Mouse (Mus musculus): ENCODE data around the gene Pafah1b3. TPM values are rescaled to one million over a fixed set of nuclear protein-coding genes. Genes with fewer than 3 reads are reported as not detected.
A peak's percentile ranks its signal among the peaks of the same experiment; 100 is the strongest.
"Not testable (repeated sequence)": the region's sequence is repeated elsewhere in the genome, so short reads cannot be mapped to it uniquely, and the experiment has no call there.

The Pafah1b3 gene
- 1 to 10 TPM; 3.0 to 4.5 TPM for total RNA-seq (2021)
- long read RNA-seq, experiment 1, partial matches to known transcripts: 0 of 1 reads
- long read RNA-seq, experiment 1, other reads (novel, unspliced or antisense): 0 of 1 reads
- long read RNA-seq, experiment 2, partial matches to known transcripts: 0 of 3 reads
- long read RNA-seq, experiment 2, other reads (novel, unspliced or antisense): 0 of 3 reads

DNA sequence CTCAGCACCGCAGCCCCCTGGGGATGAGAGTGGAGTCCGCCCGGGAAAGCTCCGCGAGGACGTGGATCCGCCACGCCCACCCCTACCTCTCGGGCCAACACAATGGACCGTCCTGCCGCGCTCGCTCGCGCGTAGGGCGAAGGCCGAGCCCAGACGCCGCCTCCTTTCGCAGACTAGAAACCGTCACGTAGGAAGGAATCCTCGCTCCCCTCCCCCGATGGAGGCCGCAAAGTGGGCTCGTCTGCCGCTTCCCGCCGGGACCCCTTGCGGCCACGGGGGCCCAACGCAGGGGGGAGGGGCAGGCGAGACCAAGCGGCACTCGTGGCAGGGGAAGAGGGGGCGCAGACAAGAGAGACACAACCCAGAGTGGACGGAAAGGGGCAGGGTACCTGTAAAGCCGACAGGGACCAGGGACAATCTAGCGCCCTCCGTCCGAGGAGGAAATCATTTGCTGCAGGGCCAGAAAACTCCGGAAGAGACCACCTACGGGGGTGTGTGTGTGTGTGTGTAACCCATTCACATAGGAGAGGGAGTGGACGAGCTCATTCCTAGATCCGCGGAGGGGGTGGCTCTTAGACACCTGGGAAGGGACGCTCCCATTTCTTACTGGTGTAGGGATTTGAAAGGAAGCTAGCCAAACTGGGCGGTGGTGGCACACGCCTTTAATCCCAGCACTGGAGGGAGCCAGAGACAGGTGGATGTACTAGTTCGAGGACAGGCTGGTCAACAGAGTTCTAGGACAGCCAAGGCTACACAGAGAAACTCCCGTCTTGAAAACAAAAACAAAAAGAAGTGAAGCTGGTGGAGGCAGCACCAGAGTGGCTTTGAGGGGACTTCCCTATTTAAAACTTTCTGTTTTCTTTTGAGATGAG is at the start of gene Pafah1b3:
Gene Pafah1b3 (minus strand): TSS at position 533 of the 872 bp plus-strand sequence.
- intact Hi-C loops (cut with DNase I; ENCODE audit: low total_unique reads): no loop called here
- DNase-seq: peak; percentile 63

GRCm38 (mm10) chr7:25341000-25341784 is 43.4 kb upstream of the Pafah1b3 start:
- DNase-seq: no peak
- intact Hi-C loops (cut with DNase I; ENCODE audit: low total_unique reads): no loop called here

DNA sequence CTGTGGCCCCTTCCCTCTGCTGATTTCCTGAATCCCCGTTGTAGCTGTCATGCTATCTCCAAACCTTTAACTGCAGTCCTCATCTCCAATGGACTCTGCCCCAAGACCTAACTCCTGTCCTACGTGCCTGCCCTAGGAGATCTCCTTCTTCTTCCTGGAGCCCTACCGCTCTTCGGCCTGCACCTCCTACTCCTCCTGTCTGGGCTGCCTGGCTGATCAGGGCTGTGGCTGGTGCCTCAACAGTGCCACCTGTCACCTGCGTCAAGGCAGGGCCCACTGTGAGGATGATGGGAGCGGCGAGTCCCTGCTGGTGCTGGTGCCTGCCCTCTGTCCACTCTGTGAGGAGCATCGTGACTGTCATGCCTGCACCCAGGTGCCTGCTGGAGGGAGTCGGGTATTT is 41.5 kb upstream of the Pafah1b3 start:
- no peak for DNase-seq
- intact Hi-C loops (cut with DNase I; ENCODE audit: low total_unique reads): no loop called here

DNA sequence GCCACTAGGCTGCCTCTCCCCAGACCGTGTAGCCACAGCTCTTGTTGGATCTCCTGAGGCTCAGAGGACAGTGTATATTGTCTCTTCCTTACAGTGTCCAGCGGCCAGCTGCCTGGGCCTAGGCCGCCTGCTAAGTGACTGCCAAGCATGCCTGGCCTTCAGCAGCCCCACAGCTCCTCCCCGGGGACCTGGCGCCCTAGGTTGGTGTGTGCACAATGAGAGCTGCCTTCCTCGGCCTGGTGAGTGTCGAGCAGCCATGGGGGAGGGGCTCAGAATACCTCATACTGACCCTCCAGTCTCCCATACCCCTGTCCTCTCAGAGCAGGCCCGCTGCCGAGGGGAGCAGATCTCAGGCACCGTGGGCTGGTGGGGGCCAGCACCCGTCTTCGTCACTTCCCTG is 36.7 kb upstream of the Pafah1b3 start:
- DNase-seq: no peak
- intact Hi-C loops (cut with DNase I; ENCODE audit: low total_unique reads): no loop called here

DNA sequence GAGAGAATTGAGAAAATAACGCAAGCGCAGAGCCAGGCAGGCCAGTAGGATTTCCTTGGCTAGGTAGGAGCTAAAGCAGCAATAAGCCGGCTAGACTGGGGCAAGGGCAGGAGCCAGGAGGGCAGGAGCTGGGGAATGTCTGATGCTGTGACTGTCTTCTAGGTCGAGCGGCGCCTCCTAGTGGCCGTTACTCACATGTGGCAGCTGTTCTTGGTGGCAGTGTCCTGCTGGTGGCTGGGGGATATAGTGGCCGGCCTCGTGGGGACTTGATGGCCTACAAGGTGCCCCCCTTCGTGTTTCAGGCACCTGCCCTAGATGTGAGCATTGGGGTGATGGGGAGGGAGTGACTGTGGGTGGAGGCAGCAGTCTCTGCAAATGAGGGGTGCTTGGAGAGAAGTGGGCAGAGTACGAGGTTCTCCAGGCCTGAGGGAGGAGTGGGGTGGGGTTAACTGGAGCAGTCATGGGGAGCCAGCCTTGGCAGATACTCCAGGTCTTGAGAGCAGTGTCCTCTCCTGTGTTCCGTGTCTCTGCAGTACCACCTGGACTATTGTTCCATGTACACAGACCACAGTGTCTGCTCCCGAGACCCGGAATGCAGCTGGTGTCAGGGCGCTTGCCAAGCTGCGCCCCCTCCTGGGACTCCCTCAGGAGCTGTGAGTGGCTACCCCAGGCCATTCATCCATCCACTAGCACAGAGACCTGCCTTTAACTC is 36.0 kb upstream of the Pafah1b3 start:
- DNase-seq: peak; percentile 80
- intact Hi-C loops (cut with DNase I; ENCODE audit: low total_unique reads): no loop called here

- intact Hi-C loops (cut with DNase I; ENCODE audit: low total_unique reads): no loop called here
- no peak for DNase-seq
These were observed 28.4 kb upstream of the Pafah1b3 start for GRCm38 (mm10) chr7:25326233-25326632.

DNA sequence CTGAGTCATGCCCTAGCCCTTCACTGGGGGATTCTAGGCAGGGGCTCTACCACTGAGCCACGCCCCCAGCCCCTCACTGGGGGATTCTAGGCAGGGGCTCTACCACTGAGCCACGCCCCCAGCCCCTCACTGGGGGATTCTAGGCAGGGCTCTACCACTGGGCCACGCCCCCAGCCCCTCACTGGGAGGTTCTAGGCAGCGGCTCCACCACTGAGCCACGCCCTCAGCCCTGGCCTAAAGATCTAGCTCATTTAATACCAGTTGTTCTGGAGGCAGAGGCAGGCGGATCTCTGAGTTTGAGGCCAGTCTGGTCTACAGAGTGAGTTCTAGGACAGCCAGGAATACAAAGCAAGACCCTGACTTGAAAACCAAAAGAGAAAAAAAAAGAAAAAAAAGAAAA is 27.6 kb upstream of the Pafah1b3 start:
- DNase-seq; intact Hi-C loops (cut with DNase I; ENCODE audit: low total_unique reads): not testable (repeated sequence)

GRCm38 (mm10) chr7:25323219-25323618 is 25.4 kb upstream of the Pafah1b3 start:
- DNase-seq: no peak

GRCm38 (mm10) chr7:25322058-25322484 is 24.3 kb upstream of the Pafah1b3 start:
- DNase-seq: peak; percentile 50
- intact Hi-C loops (cut with DNase I; ENCODE audit: low total_unique reads): no loop called here

More at GRCm38 (mm10) chr7:25323219-25323618, 25.4 kb upstream of the Pafah1b3 start:
- intact Hi-C loops (cut with DNase I; ENCODE audit: low total_unique reads): no loop called here

GRCm38 (mm10) chr7:25317446-25317999 is 19.7 kb upstream of the Pafah1b3 start:
- intact Hi-C loops (cut with DNase I; ENCODE audit: low total_unique reads): loop anchor here (10.0 kb wide), 2 partner anchors 73 to 183 kb away; no protein-coding TSS in a partner anchor
- no peak for DNase-seq

DNA sequence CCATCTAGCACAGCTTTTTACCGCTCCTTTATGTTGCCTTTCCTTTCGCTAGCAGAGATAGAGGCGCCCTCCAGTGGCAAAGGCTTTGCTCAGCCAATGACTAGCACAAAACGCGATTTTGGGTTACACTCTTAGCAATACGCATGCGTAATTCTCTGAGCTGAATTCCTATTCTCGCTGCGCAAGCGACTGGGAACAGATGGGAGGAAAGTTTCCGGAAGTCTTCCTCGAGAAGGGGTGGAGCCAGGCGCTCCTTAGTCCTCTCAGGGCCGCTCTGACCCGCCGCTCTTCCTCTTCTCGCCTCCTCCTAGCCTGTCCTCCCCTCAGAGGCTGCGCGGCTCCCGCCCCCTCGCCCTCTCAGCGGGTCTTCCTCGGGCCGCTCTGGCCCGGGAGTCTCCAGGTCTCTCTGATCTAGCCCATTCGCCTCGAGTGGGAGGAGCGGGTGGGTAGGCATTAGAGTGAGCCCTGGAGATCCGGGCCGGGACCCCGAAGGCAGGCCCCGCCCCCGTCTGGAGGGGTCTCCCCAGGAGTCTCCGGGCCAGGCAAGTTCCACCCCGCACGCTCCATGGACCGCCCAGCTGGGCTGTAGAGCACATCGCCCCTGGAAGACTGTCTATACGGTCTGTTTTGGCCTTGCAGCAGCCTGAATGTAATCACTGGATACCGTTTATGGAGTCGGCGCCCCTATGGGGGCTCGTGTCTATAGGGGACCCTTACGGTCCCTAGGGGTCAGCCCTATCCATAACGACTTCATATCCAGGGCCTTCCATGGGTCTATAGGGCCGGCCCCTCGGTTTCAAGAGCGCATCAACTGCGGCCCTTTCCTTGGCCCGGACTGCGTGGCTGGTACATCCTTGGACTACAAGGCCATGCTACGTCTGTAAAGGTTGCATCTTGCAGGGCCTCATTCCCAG is 19.0 kb upstream of the Pafah1b3 start, which contains the start of gene Megf8:
Gene Megf8 (plus strand): TSS at position 633 of the 914 bp plus-strand sequence.
- DNase-seq: peak; percentile 94
- intact Hi-C loops (cut with DNase I; ENCODE audit: low total_unique reads): loop anchor here (10.0 kb wide), 2 partner anchors 72 to 182 kb away; no protein-coding TSS in a partner anchor

GRCm38 (mm10) chr7:25315306-25316041 is 17.7 kb upstream of the Pafah1b3 start:
- intact Hi-C loops (cut with DNase I; ENCODE audit: low total_unique reads): loop anchor here (10.0 kb wide), 2 partner anchors 71 to 181 kb away; no protein-coding TSS in a partner anchor
- no peak for DNase-seq

DNA sequence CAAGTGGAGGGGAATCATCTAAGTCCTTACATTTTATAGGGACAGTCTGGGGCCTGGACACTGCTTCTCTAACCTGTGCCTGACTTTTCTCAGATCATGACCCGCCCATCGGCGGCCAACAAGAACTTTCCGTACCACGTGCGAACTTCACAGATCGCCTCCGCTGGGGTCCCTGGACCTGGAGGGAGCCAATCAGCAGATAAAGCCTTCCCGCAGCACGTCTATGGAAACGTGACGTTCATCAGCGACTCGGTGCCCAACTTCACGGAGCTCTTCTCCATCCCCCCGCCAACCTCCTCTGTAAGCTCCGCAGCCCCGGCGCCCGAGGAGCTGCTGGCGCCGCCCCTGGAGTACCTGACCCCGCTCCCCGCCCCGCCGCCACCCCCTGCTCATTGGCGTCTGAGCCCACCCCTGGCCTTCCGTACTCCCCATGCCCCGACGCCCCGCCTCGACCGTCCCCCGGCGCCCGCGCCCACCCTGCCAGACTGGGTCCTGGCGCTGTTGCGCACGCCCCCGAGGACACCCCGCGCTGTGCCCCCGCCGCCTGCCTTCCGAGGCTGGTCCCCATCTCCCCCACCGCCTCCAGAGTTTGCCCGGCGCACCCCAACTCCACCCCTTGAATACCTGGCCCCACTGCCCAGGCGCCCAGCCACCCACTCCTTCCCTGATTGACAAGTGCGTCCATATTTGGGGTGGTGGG is 17.0 kb upstream of the Pafah1b3 start:
- intact Hi-C loops (cut with DNase I; ENCODE audit: low total_unique reads): loop anchor here (10.0 kb wide), 2 partner anchors 70 to 180 kb away; no protein-coding TSS in a partner anchor
- DNase-seq: no peak

GRCm38 (mm10) chr7:25313325-25313724 is 15.5 kb upstream of the Pafah1b3 start:
- no peak for DNase-seq
- intact Hi-C loops (cut with DNase I; ENCODE audit: low total_unique reads): loop anchor here (10.0 kb wide), 2 partner anchors 69 to 179 kb away; no protein-coding TSS in a partner anchor

GRCm38 (mm10) chr7:25311193-25311592 is 13.4 kb upstream of the Pafah1b3 start:
- intact Hi-C loops (cut with DNase I; ENCODE audit: low total_unique reads): loop anchor here (10.0 kb wide), 2 partner anchors 66 to 176 kb away; no protein-coding TSS in a partner anchor
- DNase-seq: no peak

GRCm38 (mm10) chr7:25309425-25309824 is 11.6 kb upstream of the Pafah1b3 start:
- no peak for DNase-seq
- intact Hi-C loops (cut with DNase I; ENCODE audit: low total_unique reads): no loop called here
